Mouse (Mus musculus) lung, postnatal 36 days (tissue): Measurements from ENCODE around the gene Slc44a1.
A peak's percentile ranks its signal among the peaks of the same experiment; 100 is the strongest.

ENCODE experiments used
- DNase-seq: peaks from one replicate; pipeline ENCODE4 v3.0.0; 2022; ENCODE audit warnings: mixed read lengths

Gene Slc44a1

GRCm38 (mm10) chr4:53620104-53620503 is 179.9 kb downstream of the Slc44a1 start:
- no peak for DNase-seq

GRCm38 (mm10) chr4:53621084-53621483 is 180.9 kb downstream of the Slc44a1 start:
- no peak for DNase-seq

- DNase-seq = no peak
These were observed 181.3 kb downstream of the Slc44a1 start for GRCm38 (mm10) chr4:53621490-53621889.

- no peak for DNase-seq
These were observed 183.5 kb downstream of the Slc44a1 start for GRCm38 (mm10) chr4:53623711-53624110.

- DNase-seq = peak; percentile 15
These were observed 184.6 kb downstream of the Slc44a1 start for GRCm38 (mm10) chr4:53624816-53625215.

GRCm38 (mm10) chr4:53625263-53625662 is 185.1 kb downstream of the Slc44a1 start:
- no peak for DNase-seq

GRCm38 (mm10) chr4:53628924-53629323 is 188.7 kb downstream of the Slc44a1 start:
- peak; percentile 55 for DNase-seq

- no peak for DNase-seq
These were observed 190.7 kb downstream of the Slc44a1 start for GRCm38 (mm10) chr4:53630963-53631315.

- DNase-seq = peak; percentile 65
These were observed 191.2 kb downstream of the Slc44a1 start, which contains the start of gene Fsd1l for GRCm38 (mm10) chr4:53631316-53632010. TSS of gene Fsd1l (plus strand) at chr4:53631471.

GRCm38 (mm10) chr4:53632011-53632349 is 191.8 kb downstream of the Slc44a1 start:
- peak; percentile 57 for DNase-seq

GRCm38 (mm10) chr4:53635336-53635735 is 195.1 kb downstream of the Slc44a1 start:
- no peak for DNase-seq

GRCm38 (mm10) chr4:53637269-53637909 is 197.2 kb downstream of the Slc44a1 start:
- DNase-seq = no peak

- peak; percentile 5 for DNase-seq
These were observed 198.4 kb downstream of the Slc44a1 start for GRCm38 (mm10) chr4:53638549-53639123.

GRCm38 (mm10) chr4:53658029-53658428 is 217.8 kb downstream of the Slc44a1 start:
- DNase-seq = no peak

- no peak for DNase-seq
These were observed 220.5 kb downstream of the Slc44a1 start for GRCm38 (mm10) chr4:53660711-53661110.
